In the genomic region with DNA sequence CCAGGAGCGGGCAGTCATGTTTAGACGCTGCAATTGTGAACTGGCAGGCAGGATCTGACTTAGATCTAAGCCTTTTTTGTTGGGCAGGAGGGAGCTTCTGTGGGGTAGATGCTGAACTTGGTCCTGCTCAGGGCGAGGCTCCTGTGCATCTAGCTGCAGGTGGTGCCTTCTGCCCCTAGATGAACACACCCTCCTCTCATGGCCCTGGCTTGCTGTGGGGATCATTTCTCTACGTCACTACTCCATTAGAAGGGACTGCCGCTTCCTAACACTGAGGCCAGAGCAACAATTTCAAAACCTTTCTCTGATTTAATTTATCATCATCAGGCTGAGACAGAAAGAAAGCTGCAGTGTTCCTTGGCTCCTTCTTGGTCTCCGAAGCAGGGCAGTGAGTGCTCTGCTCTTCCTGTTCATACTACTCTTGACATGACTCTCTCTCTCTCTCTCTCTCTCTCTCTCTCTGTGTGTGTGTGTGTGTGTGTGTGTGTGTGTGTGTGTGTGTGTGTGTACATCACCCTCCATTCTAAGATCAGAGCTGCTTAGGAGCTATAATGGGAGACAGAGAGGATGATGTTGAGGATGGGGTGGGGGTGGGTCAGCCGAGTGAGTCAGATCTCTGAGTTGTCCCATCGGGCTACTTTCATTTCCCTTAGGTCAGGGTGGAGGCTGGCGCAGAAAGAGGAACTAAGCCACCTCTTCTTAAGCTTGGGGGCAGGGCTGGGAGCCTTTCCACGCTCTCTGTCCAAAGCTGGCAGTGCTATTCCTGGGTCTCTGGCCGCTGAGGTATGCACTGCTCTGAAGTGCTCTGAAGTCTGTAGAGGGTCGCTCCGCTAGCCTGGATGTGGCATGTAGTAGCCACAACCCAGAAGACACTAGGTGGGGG, we compare ENCODE assay signal across 9 mouse cellular contexts. TPM values are rescaled to one million over a fixed set of nuclear protein-coding genes. Genes with fewer than 3 reads are reported as not detected.
DNase-seq lines count a peak whose midpoint lies in the region; ATAC-seq and TF ChIP-seq lines count a peak whose summit lies in the region.
"Had no signal": no experiment of that assay in that cellular context is flagged by ENCODE, and none has a peak within 500 bp of the region (broad histone marks: within the 10 kb centered on the region; RNA-seq: fewer than 3 reads in every experiment).

No protein-coding gene starts in this region.

- ATAC-seq in frontal cortex, adult (ENCODE audit: low TSS enrichment) = 0 out of 2 replicates have a peak, but pooled peaks have one; percentile 22
- no peak for ATAC-seq in heart, postnatal 0 days (ENCODE audit: insufficient read depth, low read depth)
- ATAC-seq in megakaryocyte, adult 5-6 weeks (ENCODE audit: poor library complexity, severe bottlenecking) = peak; percentile 71

- WGBS in heart, postnatal 0 days = 25% methylated on average over 13 of the region's 13 CpGs

- TF ChIP-seq EP300 in heart, postnatal 0 days (IDR thresholded peaks at IDR 0.05; ENCODE audit: low read depth) = no peak

- no peaks in the 10 kb centered on the region for H3K36me3 ChIP-seq in E14TG2a.4 (ENCODE audit: insufficient read depth, low read length)
- no peaks in the 10 kb centered on the region for H3K36me3 ChIP-seq in heart, postnatal 0 days (replicated peaks; ENCODE audit: control insufficient read depth, insufficient read depth, low read length)
- H3K36me3 ChIP-seq: neural tube, embryonic 13.5 days had no signal

- peak overlapping the region; percentile 79 for H3K4me3 ChIP-seq in E14TG2a.4 (replicated peaks; ENCODE audit: low read length)
- peak overlapping the region; percentile 62; the same call in 1 of the 2 replicates for H3K4me3 ChIP-seq in heart, postnatal 0 days (ENCODE audit: low read depth, low read length)

- peaks cover 67% of the 10 kb centered on the region for H3K27me3 ChIP-seq in E14TG2a.4 (ENCODE audit: insufficient read depth, low read length)
- peaks cover 25% of the 10 kb centered on the region for H3K27me3 ChIP-seq in heart, postnatal 0 days (ENCODE audit: control insufficient read depth, insufficient read depth, low read length)

- H3K4me1 ChIP-seq in E14TG2a.4 (replicated peaks; ENCODE audit: low read depth, low read length) = peaks cover 51% of the 10 kb centered on the region
- peaks cover 9% of the 10 kb centered on the region for H3K4me1 ChIP-seq in heart, postnatal 0 days (ENCODE audit: control insufficient read depth, insufficient read depth)

- intact Hi-C loops in left cerebral cortex, postnatal 10 days (cut with DNase I) = no loop called here

- TF ChIP-seq CTCF in E14TG2a.4 (conservative IDR thresholded peaks at IDR 0.05; ENCODE audit: low read length) = no peak
- no peak for TF ChIP-seq CTCF in heart, postnatal 0 days (IDR thresholded peaks at IDR 0.05; ENCODE audit: low read depth)

- no peak for DNase-seq in frontal cortex, postnatal 10 days (ENCODE audit: low spot score in 2 of 2)
- DNase-seq in heart, postnatal 0 days (ENCODE audit: low spot score) = peak; percentile 43
- no peak for DNase-seq in left cerebral cortex, postnatal 10 days (ENCODE audit: extremely low spot score in 1 of 2, low spot score in 2 of 2)
- DNase-seq in yolk sac, embryonic 10.5 days (ENCODE audit: low spot score) = no peak
- DNase-seq in cerebellum, adult 9-10 months = no peak

- H3K9ac ChIP-seq in heart, postnatal 0 days (replicated peaks; ENCODE audit: low read depth, low read length) = no peak overlapping the region
- H3K9ac ChIP-seq: neural tube, embryonic 13.5 days had no signal

- H3K9me3 ChIP-seq in E14TG2a.4 (ENCODE audit: low read length) = no peaks in the 10 kb centered on the region
- H3K9me3 ChIP-seq in heart, postnatal 0 days (replicated peaks; ENCODE audit: control insufficient read depth, low read length) = no peaks in the 10 kb centered on the region
- H3K9me3 ChIP-seq: neural tube, embryonic 13.5 days had no signal

- peak overlapping the region; percentile 96 for H3K4me2 ChIP-seq in heart, postnatal 0 days (ENCODE audit: low read depth, low read length)

- H3K27ac ChIP-seq in heart, postnatal 0 days (ENCODE audit: low read depth) = no peak overlapping the region
- H3K27ac ChIP-seq: neural tube, embryonic 13.5 days had no signal

RNA-seq across cellular contexts. Expression of gene Irf5, which starts 2.4 kb away (rescaled TPM):
- 3.5 and 3.6 TPM in 2 replicates for total RNA-seq in heart, postnatal 0 days (2014; rRNA removed; ENCODE audit: low replicate concordance)
- 2.3 and 2.7 TPM in 2 replicates for polyA plus RNA-seq in heart, postnatal 0 days (2015; fragmentation: Nextera tagmentation; extraction: Ambion mirVana)
- total RNA-seq in megakaryocyte, adult 5-6 weeks (2015) = 133 and 149 TPM in 2 replicates
- total RNA-seq in megakaryocyte, adult 5-6 weeks (2017) = 231 and 243 TPM in 2 replicates
- total RNA-seq in left cerebral cortex, postnatal 10 days (2021) = 1 to 10 TPM; 3.1 to 3.5 TPM

RNA-seq across cellular contexts. Expression of gene Kcp, which starts 21.1 kb away (rescaled TPM):
- total RNA-seq in heart, postnatal 0 days (2014; rRNA removed; ENCODE audit: low replicate concordance) = 6.2 and 17.9 TPM in 2 replicates
- 4.2 and 4.7 TPM in 2 replicates for polyA plus RNA-seq in heart, postnatal 0 days (2015; fragmentation: Nextera tagmentation; extraction: Ambion mirVana)
- total RNA-seq in megakaryocyte, adult 5-6 weeks (2015) = not detected in 2 replicates
- not detected in 2 replicates for total RNA-seq in megakaryocyte, adult 5-6 weeks (2017)
- total RNA-seq in left cerebral cortex, postnatal 10 days (2021) = 1 to 10 TPM; 6.7 to 8.9 TPM

RNA-seq across cellular contexts. Expression of gene Atp6v1fnb, which starts 57.6 kb away (rescaled TPM):
- not detected in 2 replicates for total RNA-seq in heart, postnatal 0 days (2014; rRNA removed; ENCODE audit: low replicate concordance)
- not detected in 2 replicates for polyA plus RNA-seq in heart, postnatal 0 days (2015; fragmentation: Nextera tagmentation; extraction: Ambion mirVana)
- 0.67 TPM in 1 of 2 replicates, not detected in the other for total RNA-seq in megakaryocyte, adult 5-6 weeks (2015)
- total RNA-seq in megakaryocyte, adult 5-6 weeks (2017) = 0.29 TPM in 1 of 2 replicates, not detected in the other
- total RNA-seq in left cerebral cortex, postnatal 10 days (2021) = 1 to 10 TPM in 1 of 2 experiments, under 1 TPM in 1; 0.54 to 1.1 TPM
- polyA plus RNA-seq: neural tube, embryonic 13.5 days had no signal

Comparison
In these comparisons a context has a peak if more than half of its experiments do, and no peak if none do; other contexts are left out.
1. RNA of gene Irf5, which starts 2.4 kb away (total RNA-seq): 133 to 243 TPM in megakaryocyte, adult 5-6 weeks; 3.5 to 3.6 TPM in heart, postnatal 0 days and 3.1 to 3.5 TPM in left cerebral cortex, postnatal 10 days; every median in the first group is over 10 times any median in the second.